ENCODE assay signal across 8 mouse cellular contexts in the genomic region with DNA sequence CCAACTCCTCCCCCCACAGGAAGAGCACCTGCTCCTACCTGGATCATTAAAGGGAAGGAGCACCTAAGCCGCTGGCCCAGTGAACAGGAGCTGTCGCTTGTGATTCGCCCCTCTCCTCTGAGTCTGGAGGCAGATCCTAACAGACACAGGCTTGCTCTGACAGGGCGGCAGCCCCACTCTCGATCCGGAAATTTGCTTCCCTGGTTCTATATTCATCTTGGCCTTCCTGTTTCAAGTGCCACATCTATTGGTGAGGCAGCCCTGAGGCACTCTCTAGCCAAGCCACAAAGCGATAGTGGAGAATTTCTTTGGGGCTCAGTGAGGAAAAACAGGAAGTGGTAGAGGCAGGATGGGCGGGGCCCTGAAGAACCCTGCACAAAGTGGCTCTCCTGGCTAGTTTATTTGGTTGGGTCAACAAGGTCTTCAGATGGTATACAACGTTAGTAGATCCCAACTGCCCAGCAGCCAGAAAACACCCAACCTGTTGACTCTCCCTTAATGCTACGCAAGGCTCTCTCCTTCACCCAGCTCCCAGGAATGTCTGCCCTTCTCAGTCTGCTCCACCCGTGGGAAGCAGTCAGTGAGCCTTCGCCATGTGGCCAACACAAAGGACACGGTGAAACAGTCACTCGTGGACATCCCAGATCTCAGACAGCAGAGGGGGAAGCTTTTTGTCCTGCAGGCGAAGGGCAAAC. TPM values are rescaled to one million over a fixed set of nuclear protein-coding genes. Genes with fewer than 3 reads are reported as not detected.
A peak's percentile ranks its signal among the peaks of the same experiment; 100 is the strongest.
DNase-seq lines count a peak whose midpoint lies in the region; ATAC-seq and TF ChIP-seq lines count a peak whose summit lies in the region.

A gene (minus strand): TSS at position 127 of the 695 bp plus-strand sequence.

- 60% methylated on average over 15 of the region's 15 CpGs for WGBS in embryonic facial prominence, embryonic 14.5 days

- peak within 1 kb of the TSS; percentile 92 for H3K27ac ChIP-seq in testis, adult 2 months (ENCODE audit: control insufficient read depth, insufficient read depth, low read depth, low read length)
- H3K27ac ChIP-seq in embryonic facial prominence, embryonic 14.5 days (replicated peaks; ENCODE audit: low read depth, low read length): peak within 1 kb of the TSS; percentile 82

- peaks cover 14% of the 10 kb centered on the region for H3K4me1 ChIP-seq in testis, adult 2 months (ENCODE audit: control insufficient read depth, insufficient read depth, low read length)
- H3K4me1 ChIP-seq in embryonic facial prominence, embryonic 14.5 days (ENCODE audit: control insufficient read depth, insufficient read depth, low read length): peaks cover 14% of the 10 kb centered on the region

- no peak for DNase-seq in testis, postnatal 14 days (ENCODE audit: low spot score)
- DNase-seq in embryonic facial prominence, embryonic 14.5 days (ENCODE audit: low spot score): peak; percentile 18
- no peak for DNase-seq in layer of hippocampus, postnatal 10 days (ENCODE audit: low spot score in 2 of 2)
- DNase-seq in lung, postnatal 10 days: peak; percentile 73
- peak; percentile 67 to 68 for DNase-seq in spleen, adult 18-20 months
- DNase-seq in retina, postnatal 1 day: no peak

- peak within 1 kb of the TSS; percentile 62 for H3K9ac ChIP-seq in embryonic facial prominence, embryonic 14.5 days (ENCODE audit: low read depth, low read length)

- peak within 1 kb of the TSS; percentile 58 for H3K4me2 ChIP-seq in embryonic facial prominence, embryonic 14.5 days (ENCODE audit: low read depth, low read length)

- no peaks in the 10 kb centered on the region for H3K9me3 ChIP-seq in embryonic facial prominence, embryonic 14.5 days (ENCODE audit: control insufficient read depth, low read length)

- no peaks in the 10 kb centered on the region for H3K27me3 ChIP-seq in testis, adult 2 months (ENCODE audit: control insufficient read depth, insufficient read depth, low read length)
- H3K27me3 ChIP-seq in embryonic facial prominence, embryonic 14.5 days (replicated peaks; ENCODE audit: control insufficient read depth, insufficient read depth, low read length): no peaks in the 10 kb centered on the region

- no peak for ATAC-seq in embryonic facial prominence, embryonic 14.5 days (ENCODE audit: low read depth)
- ATAC-seq in hematopoietic stem cell, adult 5-6 weeks (replicated peaks in 1 of 2; ENCODE audit: insufficient read depth in 1 of 2, low FRiP score in 2 of 2, low TSS enrichment in 1 of 2, low read depth in 1 of 2, poor library complexity in 2 of 2, severe bottlenecking in 2 of 2): peak; percentile 73 to 74

- no peaks in the 10 kb centered on the region for H3K36me3 ChIP-seq in testis, adult 2 months (ENCODE audit: control insufficient read depth, insufficient read depth, low read length)
- H3K36me3 ChIP-seq in embryonic facial prominence, embryonic 14.5 days (ENCODE audit: control insufficient read depth, insufficient read depth, low read length): no peaks in the 10 kb centered on the region

- H3K4me3 ChIP-seq in testis, adult 2 months (ENCODE audit: control insufficient read depth, low read depth, low read length): peak within 1 kb of the TSS; percentile 88
- peak within 1 kb of the TSS; percentile 74 for H3K4me3 ChIP-seq in embryonic facial prominence, embryonic 14.5 days (ENCODE audit: low read depth, low read length)

- no peak for TF ChIP-seq CTCF in testis, adult 2 months (IDR thresholded peaks at IDR 0.05; ENCODE audit: control insufficient read depth, insufficient read depth, insufficient replicate concordance, low read depth, low read length)

- TF ChIP-seq POLR2A in testis, adult 2 months (IDR thresholded peaks at IDR 0.05; ENCODE audit: control insufficient read depth, low read depth, low read length): no peak

RNA-seq across cellular contexts. Expression of the gene that starts here (rescaled TPM):
- 9.0 and 11.4 TPM in 2 replicates for polyA plus RNA-seq in testis, adult 2 months (2012; rRNA removed)
- 7.9 and 8.6 TPM in 2 replicates for polyA plus RNA-seq in embryonic facial prominence, embryonic 14.5 days (2014; fragmentation: Nextera tagmentation; extraction: Ambion mirVana)
- total RNA-seq in hematopoietic stem cell, adult 5-6 weeks (2017): 41.4 and 56.5 TPM in 2 replicates
- 100 to 1,000 TPM; 170 to 180 TPM for total RNA-seq in layer of hippocampus, postnatal 10 days (2021)

Comparison
In these comparisons a context has a peak if more than half of its experiments do, and no peak if none do; other contexts are left out.
1. DNase-seq: peak in embryonic facial prominence, embryonic 14.5 days (single experiment), lung, postnatal 10 days (single experiment) and spleen, adult 18-20 months (2 of 2); none in testis, postnatal 14 days (single experiment), layer of hippocampus, postnatal 10 days (0 of 2) and retina, postnatal 1 day (single experiment).